Mouse (Mus musculus) gastrocnemius, postnatal 4 days (tissue): Measurements from ENCODE around the gene Synrg. TPM values are rescaled to one million over a fixed set of nuclear protein-coding genes. Genes with fewer than 3 reads are reported as not detected.

Source experiments
- DNase-seq, 2 experiments: peaks; one replicate each; pipeline ENCODE4 v3.0.0; 2021 to 2022; ENCODE audit warnings: low spot score in 2 of 2, mixed read lengths in 2 of 2
- total RNA-seq, 2 experiments: library from RNA; stranded (reverse); gene quantifications; 2 replicates each; pipeline ENCODE4 v1.2.3; 2021

Synrg gene
- total RNA-seq, 2 experiments from 2014 or later: 40.7 to 46.2 TPM

- DNase-seq: no peak
Observed at GRCm38 (mm10) chr11:84072904-84073651, 108.8 kb downstream of the Synrg start.

GRCm38 (mm10) chr11:84073816-84074764 lies 109.9 kb downstream of the Synrg start:
- no peak for DNase-seq

- DNase-seq: no peak
Observed at GRCm38 (mm10) chr11:84077008-84077407, 112.8 kb downstream of the Synrg start.

GRCm38 (mm10) chr11:84078601-84079000 lies 114.4 kb downstream of the Synrg start:
- DNase-seq: no peak

- DNase-seq: no peak
Observed at GRCm38 (mm10) chr11:84079361-84079760, 115.1 kb downstream of the Synrg start.

GRCm38 (mm10) chr11:84079887-84080286 lies 115.7 kb downstream of the Synrg start:
- no peak for DNase-seq

- no peak for DNase-seq
Observed at GRCm38 (mm10) chr11:84080327-84080726, 116.1 kb downstream of the Synrg start.

- no peak for DNase-seq
Observed at GRCm38 (mm10) chr11:84081901-84082300, 117.7 kb downstream of the Synrg start.

- no peak for DNase-seq
Observed at GRCm38 (mm10) chr11:84090572-84090971, 126.3 kb downstream of the Synrg start.

Other genes starting within 250 kb of the Synrg start
- gene Wfdc21, start 217.5 kb upstream of the Synrg start, total RNA-seq: under 1 TPM in 1 of 2 experiments, not detected in 1; 0.73 TPM
- gene Heatr6, start 210.7 kb upstream of the Synrg start, total RNA-seq: 10 to 100 TPM; 11.1 to 12.8 TPM
- under 1 TPM in 1 of 2 experiments, not detected in 1; 0.26 TPM for gene Hnf1b, start 114.4 kb upstream of the Synrg start, total RNA-seq
- gene Ddx52, start 22.4 kb upstream of the Synrg start, total RNA-seq: 10 to 100 TPM; 13.3 to 15.3 TPM
- gene Dusp14, start 104.8 kb downstream of the Synrg start, total RNA-seq: 1 to 10 TPM; 6.4 to 7.7 TPM
- gene Tada2a, start 165.2 kb downstream of the Synrg start, total RNA-seq: 10 to 100 TPM; 13.9 to 19.4 TPM
- gene Acaca, start 165.2 kb downstream of the Synrg start, total RNA-seq: 10 to 100 TPM; 25.1 to 25.4 TPM
- not detected for gene Gm11437, start 203.0 kb downstream of the Synrg start, total RNA-seq